Mouse (Mus musculus) adrenal gland, adult 18-20 months (tissue): Measurements from ENCODE around the gene Flt1. TPM values are rescaled to one million over a fixed set of nuclear protein-coding genes. Genes with fewer than 3 reads are reported as not detected.
"Not testable (repeated sequence)": the region's sequence is repeated elsewhere in the genome, so short reads cannot be mapped to it uniquely, and the experiment has no call there.

Experiments
- DNase-seq, 2 experiments: peaks; one replicate each; pipeline ENCODE4 v3.0.0; 2021 to 2022; ENCODE audit warnings: low spot score in 2 of 2
- total RNA-seq, 2 experiments: library from RNA; stranded (reverse); gene quantifications; 1 replicate in 1 of 2; 2 replicates in 1 of 2; pipeline ENCODE4 v1.2.3; 2021

Flt1 gene
- total RNA-seq, 2 experiments from 2014 or later = 63.0 to 74.4 TPM

GRCm38 (mm10) chr5:147563511-147564139 lies 162.2 kb downstream of the Flt1 start:
- no peak for DNase-seq

DNA sequence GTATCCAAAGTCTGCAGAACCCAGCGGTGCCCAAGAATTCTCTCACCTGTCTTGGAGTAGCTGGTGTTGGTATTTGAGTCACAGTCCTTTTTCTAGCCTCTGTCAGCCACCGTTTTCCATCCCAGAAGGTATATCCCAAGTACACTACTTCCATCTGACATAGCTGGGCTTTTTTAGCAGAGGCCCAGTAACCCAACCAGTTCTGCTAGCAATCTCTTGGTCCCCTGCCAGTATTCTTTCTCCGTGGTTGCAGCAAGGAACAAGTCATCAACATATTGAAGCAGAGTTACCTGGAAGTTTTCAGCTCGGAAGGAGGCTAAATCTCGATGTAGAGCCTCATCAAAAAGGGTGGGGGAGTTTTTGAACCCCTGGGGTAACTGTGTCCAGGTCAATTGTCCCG lies 168.2 kb downstream of the Flt1 start:
- DNase-seq = not testable (repeated sequence)

DNA sequence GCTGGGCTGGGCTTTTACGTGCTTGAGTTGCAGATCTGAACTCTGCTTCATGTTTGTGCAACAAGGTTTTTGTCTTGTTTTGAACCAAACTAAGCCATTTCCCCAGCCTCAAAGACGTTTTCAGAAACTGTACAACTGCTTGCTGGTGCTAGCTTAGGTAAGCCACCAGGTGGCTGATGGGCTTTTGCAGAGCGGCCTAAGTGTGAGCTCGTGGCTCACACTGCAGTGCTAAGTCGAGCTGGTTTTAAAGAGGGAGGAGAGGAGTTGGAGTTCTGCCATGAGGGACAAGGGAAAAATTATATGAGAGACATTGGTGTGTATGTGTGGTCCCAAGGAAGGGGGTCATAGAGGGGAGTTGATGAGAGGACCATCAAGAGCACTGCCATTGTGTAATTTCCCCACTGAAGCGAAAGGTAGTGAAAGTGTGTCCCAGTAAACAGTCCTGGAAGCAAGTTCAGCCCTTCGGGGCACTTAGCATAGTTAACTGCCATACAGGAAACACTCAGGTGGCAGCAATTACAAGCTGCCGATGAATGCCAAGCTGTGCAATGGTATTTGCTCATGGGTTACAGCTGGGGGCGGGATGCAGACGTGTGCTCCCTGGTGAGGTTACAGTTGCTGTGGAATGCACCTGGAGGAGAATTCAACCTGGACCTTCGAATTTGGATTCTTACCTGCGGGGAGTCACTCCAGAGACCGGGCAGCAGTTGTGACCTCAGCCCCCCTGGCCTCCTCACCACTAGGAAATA lies 173.8 kb downstream of the Flt1 start:
- no peak for DNase-seq

DNA sequence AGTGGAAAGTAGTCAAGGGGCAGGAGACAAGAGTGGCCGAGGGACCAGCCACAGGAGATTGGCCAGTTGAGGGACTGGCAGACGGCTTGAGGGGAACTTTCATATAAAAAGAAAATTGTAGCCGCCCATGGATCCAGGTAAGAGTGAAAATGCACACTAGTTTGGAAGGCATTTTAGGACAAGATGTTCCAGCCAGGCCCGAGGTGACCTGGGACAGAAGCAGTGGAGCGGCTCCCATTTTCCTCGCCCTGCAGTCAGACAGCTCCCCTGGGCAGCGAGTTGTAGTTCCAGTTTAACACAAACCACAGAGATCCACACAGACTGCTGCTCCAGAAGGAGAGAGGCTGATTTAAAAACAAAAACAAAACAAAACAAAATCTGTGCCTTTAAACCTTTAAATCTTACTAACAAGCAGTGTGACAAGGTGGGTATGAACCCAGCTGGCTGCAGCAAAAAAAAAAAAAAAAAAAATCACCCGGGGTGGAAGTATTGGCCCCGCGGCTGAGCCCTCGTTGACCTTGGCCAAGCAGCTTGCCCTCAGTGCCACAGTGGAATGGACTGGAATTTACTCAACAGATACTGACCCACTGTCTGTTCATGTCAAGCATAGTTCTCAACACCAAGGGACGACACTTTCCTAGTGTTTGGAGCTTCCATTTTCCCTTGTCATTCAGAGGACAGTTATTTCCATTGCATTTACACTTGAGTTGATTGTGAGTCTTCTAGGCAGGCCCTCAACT lies 176.6 kb downstream of the Flt1 start:
- DNase-seq = no peak

GRCm38 (mm10) chr5:147545731-147546241 lies 180.0 kb downstream of the Flt1 start:
- no peak for DNase-seq

- DNase-seq = no peak
Measured at GRCm38 (mm10) chr5:147542291-147542690, 183.5 kb downstream of the Flt1 start.

GRCm38 (mm10) chr5:147539815-147540214 lies 186.0 kb downstream of the Flt1 start:
- no peak for DNase-seq

GRCm38 (mm10) chr5:147539409-147539808 lies 186.4 kb downstream of the Flt1 start:
- DNase-seq = no peak

DNA sequence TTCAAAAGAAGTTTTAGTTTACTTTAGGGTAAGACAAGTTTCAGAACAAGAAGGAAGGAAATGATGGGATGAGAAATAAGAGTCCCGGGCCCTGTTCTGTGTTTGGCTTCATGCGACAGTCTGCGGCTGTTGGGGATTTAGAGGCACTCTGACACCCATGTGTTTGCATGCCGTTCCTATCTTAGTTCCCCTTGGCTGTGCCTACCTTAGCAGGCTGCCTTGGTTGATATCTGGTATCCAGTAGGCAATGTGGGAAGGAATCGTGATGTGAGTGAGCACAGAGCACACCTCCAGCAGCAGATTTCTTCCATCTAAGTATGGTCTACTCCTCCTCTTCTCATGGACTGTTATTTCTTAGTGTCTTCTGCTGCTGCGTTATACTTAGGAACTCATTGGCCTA lies 193.8 kb downstream of the Flt1 start:
- no peak for DNase-seq

GRCm38 (mm10) chr5:147527788-147528187 lies 198.0 kb downstream of the Flt1 start:
- DNase-seq = no peak

GRCm38 (mm10) chr5:147527006-147527405 lies 198.8 kb downstream of the Flt1 start:
- DNase-seq = no peak

Other genes with a start within 250 kb of the Flt1 start
- 100 to 1,000 TPM; 159 to 222 TPM for gene Pomp, start 134.4 kb upstream of the Flt1 start, total RNA-seq
- gene Slc46a3, start 168.8 kb upstream of the Flt1 start, total RNA-seq = 10 to 100 TPM; 10.3 to 13.0 TPM
- gene Mtus2, start 231.3 kb upstream of the Flt1 start, total RNA-seq = 1 to 10 TPM; 2.5 to 2.7 TPM